Mouse (Mus musculus): ENCODE measurements around the gene Etv6. TPM values are rescaled to one million over a fixed set of nuclear protein-coding genes. Genes with fewer than 3 reads are reported as not detected.

Gene Etv6
- polyA plus RNA-seq, 1 experiment: 16.2 TPM

DNA sequence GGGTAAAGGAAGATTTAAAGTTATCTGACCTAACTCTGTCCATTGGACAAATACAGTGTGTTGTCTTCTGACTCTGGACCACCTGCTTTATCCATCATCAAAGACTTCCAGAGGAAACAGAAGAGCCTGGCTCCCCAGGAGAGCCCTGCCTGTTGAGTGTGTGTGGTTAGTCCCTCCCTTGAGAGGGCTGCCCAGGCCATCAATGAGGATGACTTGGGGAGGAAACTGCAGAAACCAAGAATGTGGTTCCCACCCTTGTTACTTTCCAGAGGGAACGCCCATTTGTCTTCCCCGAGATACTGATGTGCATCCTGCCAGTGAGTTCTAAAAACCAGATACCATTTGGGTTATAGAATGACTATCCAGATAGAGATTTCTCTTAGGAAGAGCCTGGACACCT, 96.1 kb downstream of the Etv6 start:
- H3K27ac ChIP-seq (ENCODE audit: insufficient read depth, low read depth, low read length): no peak overlapping the region
- no peak overlapping the region for H3K4me3 ChIP-seq (ENCODE audit: low read depth, low read length)
- WGBS: 82% methylated on average over 2 of the region's 2 CpGs
- TF ChIP-seq CTCF (IDR thresholded peaks at IDR 0.05; ENCODE audit: extremely low read depth, insufficient read length, insufficient replicate concordance, low read depth, low read length) (no peak), POLR2A (IDR thresholded peaks at IDR 0.05; ENCODE audit: low read depth, low read length) (no peak)
- peaks cover 4% of the 10 kb centered on the region; the same call in 1 of the 2 replicates for H3K4me1 ChIP-seq (ENCODE audit: control insufficient read depth, insufficient read depth, insufficient read length, low read length)
- H3K27me3 ChIP-seq (ENCODE audit: control insufficient read depth, insufficient read depth, low read length): no peaks in the 10 kb centered on the region
- peaks cover 12% of the 10 kb centered on the region for H3K36me3 ChIP-seq (ENCODE audit: control insufficient read depth, insufficient read depth, low read length)

DNA sequence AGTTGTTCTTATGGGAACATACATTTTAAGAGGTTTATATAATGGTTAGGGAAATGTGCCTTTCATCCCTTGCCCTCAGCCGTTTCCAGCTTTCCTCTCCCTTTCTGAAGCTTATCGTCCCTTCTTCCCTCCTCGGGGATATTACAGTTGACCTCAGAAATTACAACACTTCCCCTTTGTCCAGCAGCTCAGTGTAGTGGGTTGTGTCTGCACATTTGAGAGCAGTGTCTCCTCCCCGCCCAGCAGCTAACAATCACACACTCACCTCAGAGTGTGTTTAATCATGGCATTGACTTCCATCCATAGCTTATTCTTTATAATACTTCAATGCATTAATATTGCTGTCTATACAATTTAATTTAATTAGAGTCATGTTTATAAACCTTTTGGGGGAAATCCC, 98.3 kb downstream of the Etv6 start:
- WGBS: 45% methylated on average over 4 of the region's 4 CpGs
- Histone ChIP-seq H3K4me3 (ENCODE audit: low read depth, low read length) (no peak overlapping the region), H3K27ac (ENCODE audit: insufficient read depth, low read depth, low read length) (no peak overlapping the region)

DNA sequence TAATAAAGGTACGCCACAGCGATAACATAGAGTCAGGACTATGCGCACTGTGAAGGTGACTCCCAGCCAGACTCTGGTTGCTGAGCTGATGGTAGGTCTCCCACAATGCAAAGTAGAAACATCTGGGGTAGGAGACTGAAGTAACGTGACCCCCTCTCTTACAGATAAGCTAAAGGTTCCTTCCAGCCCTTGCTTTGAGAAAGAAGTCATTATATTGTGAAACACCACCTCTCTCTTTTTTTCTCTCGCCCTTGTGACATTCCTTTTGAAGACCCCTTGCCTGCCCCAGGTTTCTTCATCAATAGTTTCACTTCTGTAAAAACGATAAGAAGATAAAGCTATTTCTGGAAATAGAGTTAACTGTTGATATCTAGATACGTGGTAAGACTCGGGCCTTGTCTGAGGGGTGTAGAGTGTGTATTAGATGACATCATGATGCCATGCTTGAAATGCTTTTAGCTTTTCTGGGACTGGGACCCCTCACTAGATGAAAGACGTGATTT, 99.4 kb downstream of the Etv6 start:
- H3K36me3 ChIP-seq (ENCODE audit: control insufficient read depth, insufficient read depth, low read length): peaks cover 12% of the 10 kb centered on the region
- H3K4me1 ChIP-seq (ENCODE audit: control insufficient read depth, insufficient read depth, insufficient read length, low read length): peaks cover 9% of the 10 kb centered on the region; the same call in 1 of the 2 replicates
- WGBS: 81% methylated on average over 9 of the region's 9 CpGs
- TF ChIP-seq CTCF (IDR thresholded peaks at IDR 0.05; ENCODE audit: extremely low read depth, insufficient read length, insufficient replicate concordance, low read depth, low read length) (no peak), POLR2A (IDR thresholded peaks at IDR 0.05; ENCODE audit: low read depth, low read length) (no peak)
- H3K27me3 ChIP-seq (ENCODE audit: control insufficient read depth, insufficient read depth, low read length): no peaks in the 10 kb centered on the region
- no peak overlapping the region for H3K27ac ChIP-seq (ENCODE audit: insufficient read depth, low read depth, low read length)
- H3K4me3 ChIP-seq (ENCODE audit: low read depth, low read length): no peak overlapping the region

More for the DNA sequence above, 98.3 kb downstream of the Etv6 start:
- H3K4me1 ChIP-seq (ENCODE audit: control insufficient read depth, insufficient read depth, insufficient read length, low read length): peaks cover 9% of the 10 kb centered on the region; the same call in 1 of the 2 replicates
- peaks cover 15% of the 10 kb centered on the region for H3K36me3 ChIP-seq (ENCODE audit: control insufficient read depth, insufficient read depth, low read length)
- TF ChIP-seq CTCF (IDR thresholded peaks at IDR 0.05; ENCODE audit: extremely low read depth, insufficient read length, insufficient replicate concordance, low read depth, low read length) (no peak), POLR2A (IDR thresholded peaks at IDR 0.05; ENCODE audit: low read depth, low read length) (no peak)
- H3K27me3 ChIP-seq (ENCODE audit: control insufficient read depth, insufficient read depth, low read length): no peaks in the 10 kb centered on the region

DNA sequence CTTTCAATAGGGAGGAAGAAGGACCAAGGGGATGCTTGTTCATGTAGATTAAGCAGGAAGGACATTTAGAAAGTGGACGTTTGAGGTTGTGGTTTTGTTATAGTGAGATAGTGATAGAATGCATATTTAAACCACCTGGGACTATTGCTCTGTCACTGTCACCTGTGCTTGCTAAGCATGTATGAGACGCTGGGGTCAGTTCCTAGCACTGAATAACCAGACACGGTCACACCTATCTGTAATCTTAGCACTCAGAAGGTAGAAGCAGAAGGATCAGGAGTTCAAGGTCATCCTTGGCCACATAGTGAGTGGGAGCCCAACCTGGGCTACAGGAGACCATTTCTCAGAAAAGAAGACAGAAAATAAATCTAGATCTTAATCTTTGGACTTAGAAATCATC, 100.8 kb downstream of the Etv6 start:
- Histone ChIP-seq H3K36me3 (ENCODE audit: control insufficient read depth, insufficient read depth, low read length) (peaks cover 12% of the 10 kb centered on the region), H3K4me1 (ENCODE audit: control insufficient read depth, insufficient read depth, insufficient read length, low read length) (peaks cover 9% of the 10 kb centered on the region; the same call in 1 of the 2 replicates), H3K27ac (ENCODE audit: insufficient read depth, low read depth, low read length) (no peak overlapping the region), H3K27me3 (ENCODE audit: control insufficient read depth, insufficient read depth, low read length) (no peaks in the 10 kb centered on the region), H3K4me3 (ENCODE audit: low read depth, low read length) (no peak overlapping the region)
- WGBS: 25% methylated on average over 3 of the region's 3 CpGs
- TF ChIP-seq POLR2A (IDR thresholded peaks at IDR 0.05; ENCODE audit: low read depth, low read length) (no peak), CTCF (IDR thresholded peaks at IDR 0.05; ENCODE audit: extremely low read depth, insufficient read length, insufficient replicate concordance, low read depth, low read length) (no peak)

DNA sequence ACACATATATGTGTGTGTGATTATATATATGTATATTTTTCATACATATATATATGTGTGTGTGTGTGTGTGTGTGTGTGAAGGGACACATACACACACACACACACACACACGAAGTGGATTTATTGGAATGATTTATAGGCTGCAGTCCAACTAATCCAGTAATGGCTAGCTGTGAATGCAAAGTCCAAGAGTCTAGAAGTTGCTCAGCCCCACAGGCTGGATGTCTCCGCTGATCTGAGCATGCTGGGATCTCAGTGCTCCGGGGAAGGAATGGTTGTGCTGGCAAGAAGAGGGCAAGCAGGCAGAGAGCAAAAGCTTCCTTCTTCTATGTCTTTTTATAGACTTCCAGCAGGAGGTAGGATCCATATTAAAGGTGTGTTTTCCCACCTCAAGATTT, 103.9 kb downstream of the Etv6 start:
- WGBS: 21% methylated on average over 3 of the region's 3 CpGs
- H3K4me1 ChIP-seq (ENCODE audit: control insufficient read depth, insufficient read depth, insufficient read length, low read length): peaks cover 31% of the 10 kb centered on the region; the same call in 1 of the 2 replicates
- H3K27ac ChIP-seq (ENCODE audit: insufficient read depth, low read depth, low read length): no peak overlapping the region
- peaks cover 10% of the 10 kb centered on the region for H3K36me3 ChIP-seq (ENCODE audit: control insufficient read depth, insufficient read depth, low read length)
- no peak overlapping the region for H3K4me3 ChIP-seq (ENCODE audit: low read depth, low read length)
- no peaks in the 10 kb centered on the region for H3K27me3 ChIP-seq (ENCODE audit: control insufficient read depth, insufficient read depth, low read length)
- TF ChIP-seq POLR2A (IDR thresholded peaks at IDR 0.05; ENCODE audit: low read depth, low read length): no peak
- TF ChIP-seq CTCF (IDR thresholded peaks at IDR 0.05; ENCODE audit: extremely low read depth, insufficient read length, insufficient replicate concordance, low read depth, low read length): no peak

DNA sequence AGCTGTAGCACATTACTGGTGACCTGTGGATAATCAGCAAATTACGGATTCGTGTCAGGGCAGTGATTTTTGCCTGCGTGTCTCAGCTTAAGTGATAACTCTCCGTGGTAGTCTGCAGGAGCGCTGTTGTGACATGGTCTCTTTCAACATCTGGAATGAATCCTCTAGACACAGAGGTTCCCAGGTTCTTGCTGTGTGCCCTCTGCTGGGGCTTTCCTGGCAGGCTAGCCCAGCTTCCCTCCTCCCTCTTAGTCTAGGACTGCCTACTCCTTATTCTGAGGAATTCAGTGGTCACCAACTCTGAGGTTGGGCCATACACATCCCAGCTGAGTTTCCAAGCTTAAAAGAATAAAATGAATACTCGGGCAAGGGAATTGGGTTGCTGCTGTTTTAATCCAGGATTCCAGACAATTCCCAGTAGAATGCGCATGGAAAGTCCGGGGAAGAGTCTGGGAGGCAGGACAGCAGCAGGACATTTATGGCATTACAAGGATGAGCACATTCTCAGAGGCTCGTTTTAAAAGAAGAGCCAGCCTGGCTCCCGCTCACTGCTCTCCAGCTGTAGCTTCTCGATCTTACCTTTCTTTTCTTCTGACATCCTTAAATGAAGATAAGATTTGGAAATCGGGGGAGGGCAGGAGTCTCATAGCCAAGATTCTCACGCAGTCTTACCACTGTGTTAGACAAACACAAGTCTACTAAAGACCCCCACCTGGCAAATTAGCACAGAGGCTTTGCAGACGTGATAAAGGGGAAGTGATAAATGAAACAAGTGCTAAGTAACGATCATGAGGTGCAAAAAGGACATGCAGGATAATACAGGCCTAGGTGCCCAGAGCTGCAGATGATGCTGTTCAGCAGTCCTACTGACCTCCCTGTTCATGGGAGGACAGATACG, 105.5 kb downstream of the Etv6 start:
- H3K4me3 ChIP-seq (ENCODE audit: low read depth, low read length): no peak overlapping the region
- H3K27me3 ChIP-seq (ENCODE audit: control insufficient read depth, insufficient read depth, low read length): no peaks in the 10 kb centered on the region
- H3K4me1 ChIP-seq (ENCODE audit: control insufficient read depth, insufficient read depth, insufficient read length, low read length): peaks cover 29% of the 10 kb centered on the region; the same call in 1 of the 2 replicates
- peaks cover 9% of the 10 kb centered on the region; the same call in 1 of the 2 replicates for H3K36me3 ChIP-seq (ENCODE audit: control insufficient read depth, insufficient read depth, low read length)
- no peak for TF ChIP-seq POLR2A (IDR thresholded peaks at IDR 0.05; ENCODE audit: low read depth, low read length)
- peak; percentile 10; the same call in 1 of the 2 replicates for TF ChIP-seq CTCF (IDR thresholded peaks at IDR 0.05; ENCODE audit: extremely low read depth, insufficient read length, insufficient replicate concordance, low read depth, low read length)
- H3K27ac ChIP-seq (ENCODE audit: insufficient read depth, low read depth, low read length): peak overlapping the region; percentile 13
- WGBS: 55% methylated on average over 16 of the region's 16 CpGs

DNA sequence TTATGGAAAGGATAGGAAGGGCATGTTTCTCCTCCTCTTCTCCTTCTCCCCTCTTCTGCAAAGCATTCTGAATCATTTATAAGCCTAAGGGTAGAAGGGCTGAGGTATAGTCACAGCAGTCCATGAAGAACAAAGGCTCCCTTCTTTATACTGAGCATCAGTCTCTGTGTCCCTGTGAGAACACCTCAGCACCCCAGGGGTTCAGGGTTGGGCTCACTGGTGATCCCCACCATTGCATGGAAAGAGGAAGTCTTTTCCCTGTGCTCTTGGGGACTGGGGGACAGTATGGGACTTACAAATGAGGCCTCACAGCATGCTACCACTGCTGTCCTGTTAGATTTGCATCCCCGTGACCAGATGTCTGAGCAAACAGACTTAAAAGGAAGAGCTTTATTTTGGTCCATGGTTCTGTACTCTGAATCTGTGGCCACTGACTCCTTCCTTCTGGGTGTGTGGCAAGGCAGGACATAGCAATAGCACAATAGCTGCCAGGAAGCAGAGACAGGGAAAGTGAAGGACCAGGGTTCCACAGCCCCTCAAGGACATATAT, 106.2 kb downstream of the Etv6 start:
- no peak for TF ChIP-seq POLR2A (IDR thresholded peaks at IDR 0.05; ENCODE audit: low read depth, low read length)
- no peak for TF ChIP-seq CTCF (IDR thresholded peaks at IDR 0.05; ENCODE audit: extremely low read depth, insufficient read length, insufficient replicate concordance, low read depth, low read length)

More for the DNA sequence above, 106.2 kb downstream of the Etv6 start:
- Histone ChIP-seq H3K36me3 (ENCODE audit: control insufficient read depth, insufficient read depth, low read length) (peaks cover 9% of the 10 kb centered on the region; the same call in 1 of the 2 replicates), H3K27ac (ENCODE audit: insufficient read depth, low read depth, low read length) (peak overlapping the region; percentile 13), H3K27me3 (ENCODE audit: control insufficient read depth, insufficient read depth, low read length) (no peaks in the 10 kb centered on the region), H3K4me3 (ENCODE audit: low read depth, low read length) (no peak overlapping the region), H3K4me1 (ENCODE audit: control insufficient read depth, insufficient read depth, insufficient read length, low read length) (peaks cover 29% of the 10 kb centered on the region; the same call in 1 of the 2 replicates)
- 53% methylated on average over 1 of the region's 1 CpGs for WGBS
